Mouse (Mus musculus) limb, embryonic 11.5 days (tissue): ENCODE results near the gene Mcemp1. TPM values are rescaled to one million over a fixed set of nuclear protein-coding genes. Genes with fewer than 3 reads are reported as not detected.

Experiments
- polyA plus RNA-seq: library from polyadenylated mRNA; unstranded; fragments of >200 nt; fragmentation: Nextera tagmentation; extraction: Ambion mirVana; gene quantifications from 2 replicates; pipeline ENCODE4 v1.2.1, GENCODE M21; 2014

Mcemp1 gene
- polyA plus RNA-seq, 1 experiment from 2014 or later: 0.09 TPM

Other genes with a start within 250 kb of the Mcemp1 start
- 2.9 and 3.8 TPM in 2 replicates for gene Pex11g, start 198.1 kb upstream of the Mcemp1 start, polyA plus RNA-seq
- 0.13 TPM in 1 of 2 replicates, not detected in the other for gene Tex45, start 194.9 kb upstream of the Mcemp1 start, polyA plus RNA-seq
- gene Zfp358, start 172.6 kb upstream of the Mcemp1 start, polyA plus RNA-seq: 28.3 and 39.0 TPM in 2 replicates
- 44.1 and 46.5 TPM in 2 replicates for gene Mcoln1, start 165.3 kb upstream of the Mcemp1 start, polyA plus RNA-seq
- gene Pnpla6, start 150.4 kb upstream of the Mcemp1 start, polyA plus RNA-seq: 13.4 and 15.7 TPM in 2 replicates
- gene C330021F23Rik, start 97.8 kb upstream of the Mcemp1 start, polyA plus RNA-seq: 3.9 and 4.1 TPM in 2 replicates
- gene Camsap3, start 78.5 kb upstream of the Mcemp1 start, polyA plus RNA-seq: 6.0 and 7.4 TPM in 2 replicates
- gene Xab2, start 44.4 kb upstream of the Mcemp1 start, polyA plus RNA-seq: 61.3 and 68.1 TPM in 2 replicates
- gene Pet100, start 44.2 kb upstream of the Mcemp1 start, polyA plus RNA-seq: 106 and 107 TPM in 2 replicates
- 2.6 and 4.5 TPM in 2 replicates for gene Pcp2, start 40.2 kb upstream of the Mcemp1 start, polyA plus RNA-seq
- gene Stxbp2, start 34.8 kb upstream of the Mcemp1 start, polyA plus RNA-seq: 20.3 and 27.9 TPM in 2 replicates
- gene Retn, start 10.0 kb upstream of the Mcemp1 start, polyA plus RNA-seq: not detected in 2 replicates
- gene Fcor, start 6.6 kb downstream of the Mcemp1 start, polyA plus RNA-seq: 11.0 and 14.1 TPM in 2 replicates
- 31.9 and 36.5 TPM in 2 replicates for gene Trappc5, start 10.5 kb downstream of the Mcemp1 start, polyA plus RNA-seq
- 0.24 TPM in 1 of 2 replicates, not detected in the other for gene Fcer2a, start 28.4 kb downstream of the Mcemp1 start, polyA plus RNA-seq
- gene Clec4g, start 54.9 kb downstream of the Mcemp1 start, polyA plus RNA-seq: 0.16 TPM in 1 of 2 replicates, not detected in the other
- not detected in 2 replicates for gene Cd209a, start 83.2 kb downstream of the Mcemp1 start, polyA plus RNA-seq
- not detected in 2 replicates for gene Cd209e, start 188.6 kb downstream of the Mcemp1 start, polyA plus RNA-seq
- gene Cd209d, start 212.8 kb downstream of the Mcemp1 start, polyA plus RNA-seq: not detected in 2 replicates